Mouse (Mus musculus) ovary, adult 18-20 months (tissue): ENCODE measurements at regions not wholly inside any gene's neighbourhood (a gene's known extent, or its start where the extent isn't known, plus 50 kb on each side); places are given as distances from the start of the nearest gene placed in this dataset.
A peak's percentile ranks its signal among the peaks of the same experiment; 100 is the strongest.

Experiments
- DNase-seq: peaks from one replicate; pipeline ENCODE4 v3.0.0; 2022; ENCODE audit warnings: low spot score, mixed read lengths

GRCm38 (mm10) chr2:67332211-67332610, 81.3 kb upstream of the Gm21830 start:
- peak; percentile 7 for DNase-seq

- DNase-seq: no peak
Observed at GRCm38 (mm10) chr2:67344711-67345110, 68.8 kb upstream of the Gm21830 start.
